Mouse (Mus musculus): ENCODE results near the gene Tekt1. TPM values are rescaled to one million over a fixed set of nuclear protein-coding genes. Genes with fewer than 3 reads are reported as not detected.

The Tekt1 gene
- total RNA-seq, 2 experiments from 2014 or later = 1.5 to 3.3 TPM

Small RNAs within 50 kb of the gene (microRNA-seq; reads per million reads assigned to microRNA genes)
- gene Mir6338 = 0 reads per million in 2 experiments

Other genes starting within 250 kb of the Tekt1 start
- gene Pitpnm3, start 226.7 kb downstream of the Tekt1 start, total RNA-seq (2021) = 10 to 100 TPM; 31.6 to 34.4 TPM
- 10 to 100 TPM; 10.4 to 11.6 TPM for gene Gm43951, start 155.6 kb downstream of the Tekt1 start, total RNA-seq (2021)
- gene 4933427D14Rik, start 155.0 kb downstream of the Tekt1 start, total RNA-seq (2021) = 10 to 100 TPM; 19.8 to 26.3 TPM
- 10 to 100 TPM; 29.9 to 33.0 TPM for gene Txndc17, start 154.9 kb downstream of the Tekt1 start, total RNA-seq (2021)
- 10 to 100 TPM; 14.2 to 17.4 TPM for gene Med31, start 146.8 kb downstream of the Tekt1 start, total RNA-seq (2021)
- gene Slc13a5, start 95.2 kb downstream of the Tekt1 start, total RNA-seq (2021) = 1 to 10 TPM; 8.6 to 9.0 TPM
- gene Xaf1, start 60.8 kb downstream of the Tekt1 start, total RNA-seq (2021) = 1 to 10 TPM; 4.2 to 4.6 TPM
- gene Fbxo39, start 48.0 kb downstream of the Tekt1 start, total RNA-seq (2021) = not detected
- gene Smtnl2, start 49.3 kb upstream of the Tekt1 start, total RNA-seq (2021) = 1 to 10 TPM; 1.3 to 2.9 TPM
- under 1 TPM in 1 of 2 experiments, not detected in 1; 0.25 TPM for gene Ggt6, start 73.1 kb upstream of the Tekt1 start, total RNA-seq (2021)
- gene Mybbp1a, start 78.9 kb upstream of the Tekt1 start, total RNA-seq (2021) = 10 to 100 TPM; 54.6 to 56.8 TPM
- 100 to 1,000 TPM in 1 of 2 experiments, 10 to 100 TPM in 1; 95.6 to 103 TPM for gene Spns2, start 127.5 kb upstream of the Tekt1 start, total RNA-seq (2021)
- under 1 TPM; 0.25 to 0.27 TPM for gene Spns3, start 188.1 kb upstream of the Tekt1 start, total RNA-seq (2021)
- gene Ube2g1, start 244.8 kb upstream of the Tekt1 start, total RNA-seq (2021) = 10 to 100 TPM; 40.8 to 42.9 TPM